Mouse (Mus musculus): Measurements from ENCODE around the gene Tcf20. TPM values are rescaled to one million over a fixed set of nuclear protein-coding genes. Genes with fewer than 3 reads are reported as not detected.

Gene Tcf20
- polyA plus RNA-seq, 1 experiment: 108 TPM

- no peak for TF ChIP-seq POLR2A (IDR thresholded peaks at IDR 0.05; ENCODE audit: insufficient read depth, low read length)
- TF ChIP-seq EP300 (IDR thresholded peaks at IDR 0.05; ENCODE audit: insufficient read depth, low read depth, low read length): no peak
- TF ChIP-seq CTCF (IDR thresholded peaks at IDR 0.05; ENCODE audit: low read depth, low read length): no peak
- 0 out of 2 replicates have a peak overlapping the region, but pooled peaks have one; percentile 8 for H3K9ac ChIP-seq (ENCODE audit: low read depth, poor library complexity, severe bottlenecking)
- no peak overlapping the region for H3K27ac ChIP-seq (ENCODE audit: insufficient read depth, low read length)
- no peaks in the 10 kb centered on the region for H3K36me3 ChIP-seq (ENCODE audit: control insufficient read depth, insufficient read depth, low read length, poor library complexity, severe bottlenecking)
- H3K4me3 ChIP-seq (ENCODE audit: low read depth, low read length): peak overlapping the region; percentile 30
- no peaks in the 10 kb centered on the region for H3K27me3 ChIP-seq (ENCODE audit: control insufficient read depth, insufficient read depth, low read length, poor library complexity, severe bottlenecking)
- no peaks in the 10 kb centered on the region for H3K4me1 ChIP-seq (ENCODE audit: control insufficient read depth, insufficient read depth, low read length)
- H3K9me3 ChIP-seq (replicated peaks; ENCODE audit: control insufficient read depth, insufficient read depth, low read length, poor library complexity, severe bottlenecking): no peaks in the 10 kb centered on the region
Observed at GRCm38 (mm10) chr15:82911965-82912337, 75.7 kb downstream of the Tcf20 start.

GRCm38 (mm10) chr15:82911001-82911964, 76.4 kb downstream of the Tcf20 start:
- Histone ChIP-seq H3K9ac (ENCODE audit: low read depth, poor library complexity, severe bottlenecking) (peak overlapping the region; percentile 8; the same call in 1 of the 2 replicates), H3K4me3 (ENCODE audit: low read depth, low read length) (peak overlapping the region; percentile 30), H3K36me3 (ENCODE audit: control insufficient read depth, insufficient read depth, low read length, poor library complexity, severe bottlenecking) (no peaks in the 10 kb centered on the region), H3K4me1 (ENCODE audit: control insufficient read depth, insufficient read depth, low read length) (no peaks in the 10 kb centered on the region), H3K9me3 (replicated peaks; ENCODE audit: control insufficient read depth, insufficient read depth, low read length, poor library complexity, severe bottlenecking) (no peaks in the 10 kb centered on the region), H3K27me3 (ENCODE audit: control insufficient read depth, insufficient read depth, low read length, poor library complexity, severe bottlenecking) (no peaks in the 10 kb centered on the region), H3K27ac (ENCODE audit: insufficient read depth, low read length) (no peak overlapping the region)
- TF ChIP-seq EP300 (IDR thresholded peaks at IDR 0.05; ENCODE audit: insufficient read depth, low read depth, low read length) (no peak), CTCF (IDR thresholded peaks at IDR 0.05; ENCODE audit: low read depth, low read length) (no peak), POLR2A (IDR thresholded peaks at IDR 0.05; ENCODE audit: insufficient read depth, low read length) (no peak)

- no peak overlapping the region for H3K27ac ChIP-seq (ENCODE audit: insufficient read depth, low read length)
- no peaks in the 10 kb centered on the region for H3K9me3 ChIP-seq (replicated peaks; ENCODE audit: control insufficient read depth, insufficient read depth, low read length, poor library complexity, severe bottlenecking)
- H3K4me1 ChIP-seq (ENCODE audit: control insufficient read depth, insufficient read depth, low read length): no peaks in the 10 kb centered on the region
- TF ChIP-seq POLR2A (IDR thresholded peaks at IDR 0.05; ENCODE audit: insufficient read depth, low read length): no peak
- no peak for TF ChIP-seq EP300 (IDR thresholded peaks at IDR 0.05; ENCODE audit: insufficient read depth, low read depth, low read length)
- TF ChIP-seq CTCF (IDR thresholded peaks at IDR 0.05; ENCODE audit: low read depth, low read length): no peak
- H3K4me3 ChIP-seq (ENCODE audit: low read depth, low read length): no peak overlapping the region
- H3K9ac ChIP-seq (ENCODE audit: low read depth, poor library complexity, severe bottlenecking): no peak overlapping the region
- no peaks in the 10 kb centered on the region for H3K27me3 ChIP-seq (ENCODE audit: control insufficient read depth, insufficient read depth, low read length, poor library complexity, severe bottlenecking)
- H3K36me3 ChIP-seq (ENCODE audit: control insufficient read depth, insufficient read depth, low read length, poor library complexity, severe bottlenecking): no peaks in the 10 kb centered on the region
Observed at GRCm38 (mm10) chr15:82910596-82910995, 77.1 kb downstream of the Tcf20 start.

- Histone ChIP-seq H3K9ac (ENCODE audit: low read depth, poor library complexity, severe bottlenecking) (no peak overlapping the region), H3K27me3 (ENCODE audit: control insufficient read depth, insufficient read depth, low read length, poor library complexity, severe bottlenecking) (no peaks in the 10 kb centered on the region), H3K27ac (ENCODE audit: insufficient read depth, low read length) (no peak overlapping the region), H3K4me3 (ENCODE audit: low read depth, low read length) (no peak overlapping the region), H3K36me3 (ENCODE audit: control insufficient read depth, insufficient read depth, low read length, poor library complexity, severe bottlenecking) (no peaks in the 10 kb centered on the region), H3K4me1 (ENCODE audit: control insufficient read depth, insufficient read depth, low read length) (peaks cover 2% of the 10 kb centered on the region), H3K9me3 (replicated peaks; ENCODE audit: control insufficient read depth, insufficient read depth, low read length, poor library complexity, severe bottlenecking) (no peaks in the 10 kb centered on the region)
- TF ChIP-seq CTCF (IDR thresholded peaks at IDR 0.05; ENCODE audit: low read depth, low read length) (no peak), POLR2A (IDR thresholded peaks at IDR 0.05; ENCODE audit: insufficient read depth, low read length) (no peak), EP300 (IDR thresholded peaks at IDR 0.05; ENCODE audit: insufficient read depth, low read depth, low read length) (no peak)
Observed at GRCm38 (mm10) chr15:82909791-82910190, 77.9 kb downstream of the Tcf20 start.

GRCm38 (mm10) chr15:82908521-82908920, 79.2 kb downstream of the Tcf20 start:
- TF ChIP-seq EP300 (IDR thresholded peaks at IDR 0.05; ENCODE audit: insufficient read depth, low read depth, low read length) (no peak), POLR2A (IDR thresholded peaks at IDR 0.05; ENCODE audit: insufficient read depth, low read length) (no peak), CTCF (IDR thresholded peaks at IDR 0.05; ENCODE audit: low read depth, low read length) (no peak)
- H3K27me3 ChIP-seq (ENCODE audit: control insufficient read depth, insufficient read depth, low read length, poor library complexity, severe bottlenecking): no peaks in the 10 kb centered on the region
- H3K27ac ChIP-seq (ENCODE audit: insufficient read depth, low read length): no peak overlapping the region
- no peaks in the 10 kb centered on the region for H3K9me3 ChIP-seq (replicated peaks; ENCODE audit: control insufficient read depth, insufficient read depth, low read length, poor library complexity, severe bottlenecking)
- H3K4me3 ChIP-seq (ENCODE audit: low read depth, low read length): no peak overlapping the region
- no peak overlapping the region for H3K9ac ChIP-seq (ENCODE audit: low read depth, poor library complexity, severe bottlenecking)
- peaks cover 2% of the 10 kb centered on the region for H3K4me1 ChIP-seq (ENCODE audit: control insufficient read depth, insufficient read depth, low read length)
- no peaks in the 10 kb centered on the region for H3K36me3 ChIP-seq (ENCODE audit: control insufficient read depth, insufficient read depth, low read length, poor library complexity, severe bottlenecking)

- no peak overlapping the region for H3K27ac ChIP-seq (ENCODE audit: insufficient read depth, low read length)
- no peaks in the 10 kb centered on the region for H3K36me3 ChIP-seq (ENCODE audit: control insufficient read depth, insufficient read depth, low read length, poor library complexity, severe bottlenecking)
- H3K4me3 ChIP-seq (ENCODE audit: low read depth, low read length): no peak overlapping the region
- no peaks in the 10 kb centered on the region for H3K9me3 ChIP-seq (replicated peaks; ENCODE audit: control insufficient read depth, insufficient read depth, low read length, poor library complexity, severe bottlenecking)
- H3K4me1 ChIP-seq (ENCODE audit: control insufficient read depth, insufficient read depth, low read length): peaks cover 10% of the 10 kb centered on the region
- no peak overlapping the region for H3K9ac ChIP-seq (ENCODE audit: low read depth, poor library complexity, severe bottlenecking)
- H3K27me3 ChIP-seq (ENCODE audit: control insufficient read depth, insufficient read depth, low read length, poor library complexity, severe bottlenecking): no peaks in the 10 kb centered on the region
- no peak for TF ChIP-seq CTCF (IDR thresholded peaks at IDR 0.05; ENCODE audit: low read depth, low read length)
- no peak for TF ChIP-seq POLR2A (IDR thresholded peaks at IDR 0.05; ENCODE audit: insufficient read depth, low read length)
- TF ChIP-seq EP300 (IDR thresholded peaks at IDR 0.05; ENCODE audit: insufficient read depth, low read depth, low read length): no peak
Observed at GRCm38 (mm10) chr15:82907306-82907705, 80.4 kb downstream of the Tcf20 start.

Data from ES-Bruce4 (cell line).